Mouse (Mus musculus): ENCODE measurements around the gene Gramd1a. TPM values are rescaled to one million over a fixed set of nuclear protein-coding genes. Genes with fewer than 3 reads are reported as not detected.
A peak's percentile ranks its signal among the peaks of the same experiment; 100 is the strongest.

The Gramd1a gene
- polyA plus RNA-seq, 1 experiment from 2014 or later = 11.9 TPM

DNA sequence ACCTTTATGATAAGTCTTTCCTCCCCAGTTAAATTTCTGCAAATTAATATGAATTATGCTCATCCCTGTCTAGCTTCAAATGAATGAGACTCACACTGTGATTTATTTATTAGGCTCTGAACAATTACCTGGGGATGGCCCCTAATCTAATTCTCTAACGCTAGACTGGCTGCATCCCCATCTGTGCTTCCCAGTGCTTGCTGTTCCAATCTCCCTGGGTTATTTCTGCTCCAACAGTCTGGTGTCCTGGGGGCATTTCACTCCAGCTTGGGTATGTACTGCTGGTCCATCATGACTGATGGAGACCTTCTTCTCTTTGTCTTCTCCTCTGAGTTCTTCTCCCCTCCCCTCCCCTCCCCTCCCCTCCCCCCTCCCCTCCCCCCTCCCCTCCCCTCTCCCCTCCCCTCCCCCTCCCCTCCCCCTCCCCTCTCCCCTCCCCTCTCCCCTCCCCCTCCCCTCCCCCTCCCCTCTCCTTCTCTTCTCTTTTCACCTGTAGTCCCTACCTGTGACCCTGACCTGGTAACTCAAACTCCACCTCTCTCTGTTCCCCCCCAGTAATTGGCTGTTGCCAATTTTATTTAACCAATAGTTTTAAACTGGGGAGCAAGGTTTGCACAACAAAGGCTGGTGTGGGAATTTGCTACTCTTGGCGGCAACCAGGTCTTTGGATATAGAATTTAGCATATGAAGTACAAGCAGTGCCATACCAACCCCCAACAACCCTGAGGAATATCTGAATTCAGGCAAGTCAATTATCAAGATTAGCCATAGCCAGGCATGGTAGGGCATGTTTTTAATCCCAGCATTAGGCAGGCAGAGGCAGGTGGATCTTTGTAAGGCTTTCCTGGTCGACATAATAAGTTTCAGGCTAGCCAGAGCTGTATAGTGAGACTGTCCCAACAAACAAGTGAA lies 8.2 kb upstream of the Gramd1a start:
- no peaks in the 10 kb centered on the region for H3K36me3 ChIP-seq (replicated peaks)
- H3K27ac ChIP-seq (replicated peaks) = no peak overlapping the region
- no peak for ATAC-seq (ENCODE audit: insufficient read depth)
- H3K4me2 ChIP-seq = no peak overlapping the region
- 41% methylated on average over 3 of the region's 3 CpGs for WGBS (ENCODE audit: insufficient replicate concordance)
- no peaks in the 10 kb centered on the region for H3K9me3 ChIP-seq (replicated peaks)
- peaks cover 6% of the 10 kb centered on the region; the same call in 1 of the 2 replicates for H3K4me1 ChIP-seq (replicated peaks)
- no peaks in the 10 kb centered on the region for H3K27me3 ChIP-seq
- no peak overlapping the region for H3K4me3 ChIP-seq (replicated peaks)
- H3K9ac ChIP-seq = no peak overlapping the region

GRCm38 (mm10) chr7:31162324-31162723 lies 6.6 kb upstream of the Gramd1a start:
- Histone ChIP-seq H3K27ac (replicated peaks) (no peak overlapping the region), H3K4me1 (replicated peaks) (peaks cover 6% of the 10 kb centered on the region; the same call in 1 of the 2 replicates), H3K9ac (no peak overlapping the region), H3K4me3 (replicated peaks) (no peak overlapping the region), H3K27me3 (no peaks in the 10 kb centered on the region), H3K9me3 (replicated peaks) (no peaks in the 10 kb centered on the region), H3K4me2 (no peak overlapping the region), H3K36me3 (replicated peaks) (no peaks in the 10 kb centered on the region)
- no peak for ATAC-seq (ENCODE audit: insufficient read depth)
- 61% methylated on average over 11 of the region's 11 CpGs for WGBS (ENCODE audit: insufficient replicate concordance)

DNA sequence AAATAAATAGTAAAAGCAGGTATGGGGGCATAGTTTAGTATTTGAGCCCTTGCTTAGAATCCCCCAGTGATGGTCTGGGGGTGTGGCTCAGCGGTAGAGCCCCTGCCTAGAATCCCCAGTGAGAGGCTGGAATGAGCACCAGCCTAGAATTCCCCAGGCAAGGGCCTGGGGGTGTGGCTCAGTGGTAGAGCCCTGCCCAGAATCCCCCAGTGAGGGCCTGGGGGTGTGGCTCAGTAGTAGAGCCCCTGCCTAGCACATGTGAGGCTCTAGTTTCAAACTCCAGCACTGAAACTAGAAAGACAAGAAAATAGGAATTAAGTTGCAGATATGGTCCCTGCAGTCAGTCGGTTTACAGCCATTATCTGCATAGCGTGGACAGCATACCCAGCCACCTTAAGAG lies 6.1 kb upstream of the Gramd1a start:
- ATAC-seq (ENCODE audit: insufficient read depth) = no peak
- 36% methylated on average over 3 of the region's 3 CpGs for WGBS (ENCODE audit: insufficient replicate concordance)
- Histone ChIP-seq H3K4me2 (no peak overlapping the region), H3K4me1 (replicated peaks) (peaks cover 6% of the 10 kb centered on the region; the same call in 1 of the 2 replicates), H3K9me3 (replicated peaks) (no peaks in the 10 kb centered on the region), H3K4me3 (replicated peaks) (no peak overlapping the region), H3K27ac (replicated peaks) (no peak overlapping the region), H3K27me3 (no peaks in the 10 kb centered on the region), H3K9ac (no peak overlapping the region), H3K36me3 (replicated peaks) (no peaks in the 10 kb centered on the region)

GRCm38 (mm10) chr7:31161246-31161645 lies 5.5 kb upstream of the Gramd1a start:
- H3K4me1 ChIP-seq (replicated peaks) = peaks cover 6% of the 10 kb centered on the region; the same call in 1 of the 2 replicates

GRCm38 (mm10) chr7:31160763-31161162 lies 5.1 kb upstream of the Gramd1a start:
- Histone ChIP-seq H3K4me2 (no peak overlapping the region), H3K27me3 (no peaks in the 10 kb centered on the region), H3K9ac (no peak overlapping the region), H3K36me3 (replicated peaks) (no peaks in the 10 kb centered on the region), H3K4me3 (replicated peaks) (no peak overlapping the region), H3K4me1 (replicated peaks) (peaks cover 6% of the 10 kb centered on the region; the same call in 1 of the 2 replicates), H3K27ac (replicated peaks) (no peak overlapping the region), H3K9me3 (replicated peaks) (no peaks in the 10 kb centered on the region)
- ATAC-seq (ENCODE audit: insufficient read depth) = 0 out of 2 replicates have a peak, but pooled peaks have one; percentile 25
- 18% methylated on average over 5 of the region's 5 CpGs for WGBS (ENCODE audit: insufficient replicate concordance)

More at GRCm38 (mm10) chr7:31161246-31161645, 5.5 kb upstream of the Gramd1a start:
- Histone ChIP-seq H3K9me3 (replicated peaks) (no peaks in the 10 kb centered on the region), H3K4me3 (replicated peaks) (no peak overlapping the region), H3K36me3 (replicated peaks) (no peaks in the 10 kb centered on the region), H3K9ac (no peak overlapping the region), H3K27me3 (no peaks in the 10 kb centered on the region), H3K27ac (replicated peaks) (no peak overlapping the region), H3K4me2 (no peak overlapping the region)
- 36% methylated on average over 3 of the region's 3 CpGs for WGBS (ENCODE audit: insufficient replicate concordance)
- ATAC-seq (ENCODE audit: insufficient read depth) = no peak

DNA sequence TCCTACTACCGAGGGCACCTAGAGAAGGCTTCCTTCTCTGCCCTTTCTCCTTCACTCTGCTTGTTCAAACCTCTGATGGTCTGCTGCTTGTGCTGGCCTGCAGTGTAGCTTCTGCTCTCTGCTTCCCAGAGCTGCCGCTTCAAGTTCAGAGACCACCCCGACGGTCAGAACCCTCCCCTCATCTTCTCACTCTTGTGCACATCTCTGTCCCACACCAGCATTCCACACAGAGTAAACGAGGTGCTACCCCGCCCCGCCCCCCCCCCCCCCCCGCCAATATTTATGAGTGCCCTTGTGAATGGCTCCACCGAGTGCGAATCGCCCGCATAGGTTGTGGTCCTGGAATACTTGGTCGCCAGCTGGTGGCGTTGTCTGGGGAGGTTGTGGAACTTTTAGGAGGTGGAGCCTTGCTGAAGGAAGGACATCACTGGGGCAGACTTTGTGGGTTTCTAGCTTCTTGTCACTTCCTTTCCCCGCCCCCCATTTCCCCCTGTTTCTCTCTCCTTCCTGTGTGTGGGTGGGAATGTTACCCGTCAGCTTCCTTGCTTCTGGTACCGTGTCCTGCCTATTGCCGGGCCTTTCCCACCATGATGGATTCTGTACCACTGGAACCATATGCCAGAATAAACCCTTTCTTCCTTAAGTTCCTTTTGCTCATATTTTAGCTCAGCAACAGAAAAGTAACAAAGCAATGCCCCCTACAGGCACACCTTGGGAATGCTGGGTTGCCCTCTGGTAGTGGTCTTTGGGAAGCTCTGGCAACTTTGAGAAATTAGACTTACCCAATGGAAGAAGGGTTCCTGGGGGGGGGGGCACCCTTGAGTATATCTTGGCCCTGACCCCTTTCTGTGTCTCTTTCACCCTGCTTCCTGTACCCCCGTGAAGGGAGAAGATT lies 585 bp upstream of the Gramd1a start:
- 0 out of 2 replicates have a peak, but pooled peaks have one; percentile 21 for ATAC-seq (ENCODE audit: insufficient read depth)
- Histone ChIP-seq H3K9me3 (replicated peaks) (no peaks in the 10 kb centered on the region), H3K36me3 (replicated peaks) (no peaks in the 10 kb centered on the region), H3K4me3 (replicated peaks) (no peak overlapping the region; the same call in 1 of the 2 replicates), H3K27ac (replicated peaks) (peak overlapping the region; percentile 72), H3K27me3 (no peaks in the 10 kb centered on the region), H3K4me2 (peak overlapping the region; percentile 49), H3K4me1 (replicated peaks) (peaks cover 22% of the 10 kb centered on the region), H3K9ac (no peak overlapping the region)
- 8% methylated on average over 19 of the region's 19 CpGs for WGBS (ENCODE audit: insufficient replicate concordance)

DNA sequence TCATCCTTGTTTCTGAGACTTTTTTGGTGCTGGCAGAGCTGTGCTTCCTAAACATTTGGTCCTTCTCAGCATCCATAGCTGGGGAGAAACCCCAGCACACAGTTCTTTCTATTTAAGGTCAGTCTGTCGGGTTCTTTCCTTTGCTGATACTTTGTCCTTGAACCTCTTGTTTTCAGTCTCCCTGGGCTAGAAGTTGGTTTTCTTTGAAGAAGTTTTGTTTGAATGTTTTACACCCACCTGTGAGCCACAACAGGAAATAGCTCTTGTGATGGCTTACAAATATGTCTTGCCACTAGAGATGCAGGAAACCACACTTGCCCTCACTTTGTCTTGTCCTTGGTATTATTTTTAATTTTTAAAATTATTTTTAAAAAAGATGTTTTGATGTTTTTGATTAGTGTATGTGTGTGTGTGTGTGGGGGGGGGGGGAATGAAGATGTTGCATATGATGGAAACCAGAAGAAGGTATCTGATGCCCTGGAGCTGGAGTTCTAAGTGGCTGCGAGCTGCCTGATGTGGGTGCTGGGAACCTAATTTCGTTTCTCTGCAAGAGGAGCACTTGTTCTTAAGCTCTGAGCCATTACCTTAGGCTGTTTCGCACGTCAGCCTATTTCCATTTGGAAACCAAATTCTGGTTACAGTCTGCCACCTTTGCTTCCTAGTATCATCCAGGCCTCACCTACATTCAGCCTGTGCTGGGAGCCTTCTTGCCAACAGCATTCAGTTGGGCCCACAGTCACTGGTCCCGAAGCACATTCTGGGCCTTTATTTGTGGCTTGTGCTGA lies 2.0 kb downstream of the Gramd1a start:
- H3K27ac ChIP-seq (replicated peaks) = no peak overlapping the region
- peaks cover 40% of the 10 kb centered on the region for H3K4me1 ChIP-seq (replicated peaks)
- 64% methylated on average over 6 of the region's 6 CpGs for WGBS (ENCODE audit: insufficient replicate concordance)
- H3K9ac ChIP-seq = no peak overlapping the region
- H3K4me3 ChIP-seq (replicated peaks) = no peak overlapping the region
- no peak for ATAC-seq (ENCODE audit: insufficient read depth)
- H3K4me2 ChIP-seq = no peak overlapping the region
- H3K36me3 ChIP-seq (replicated peaks) = no peaks in the 10 kb centered on the region
- no peaks in the 10 kb centered on the region for H3K27me3 ChIP-seq
- no peaks in the 10 kb centered on the region for H3K9me3 ChIP-seq (replicated peaks)

DNA sequence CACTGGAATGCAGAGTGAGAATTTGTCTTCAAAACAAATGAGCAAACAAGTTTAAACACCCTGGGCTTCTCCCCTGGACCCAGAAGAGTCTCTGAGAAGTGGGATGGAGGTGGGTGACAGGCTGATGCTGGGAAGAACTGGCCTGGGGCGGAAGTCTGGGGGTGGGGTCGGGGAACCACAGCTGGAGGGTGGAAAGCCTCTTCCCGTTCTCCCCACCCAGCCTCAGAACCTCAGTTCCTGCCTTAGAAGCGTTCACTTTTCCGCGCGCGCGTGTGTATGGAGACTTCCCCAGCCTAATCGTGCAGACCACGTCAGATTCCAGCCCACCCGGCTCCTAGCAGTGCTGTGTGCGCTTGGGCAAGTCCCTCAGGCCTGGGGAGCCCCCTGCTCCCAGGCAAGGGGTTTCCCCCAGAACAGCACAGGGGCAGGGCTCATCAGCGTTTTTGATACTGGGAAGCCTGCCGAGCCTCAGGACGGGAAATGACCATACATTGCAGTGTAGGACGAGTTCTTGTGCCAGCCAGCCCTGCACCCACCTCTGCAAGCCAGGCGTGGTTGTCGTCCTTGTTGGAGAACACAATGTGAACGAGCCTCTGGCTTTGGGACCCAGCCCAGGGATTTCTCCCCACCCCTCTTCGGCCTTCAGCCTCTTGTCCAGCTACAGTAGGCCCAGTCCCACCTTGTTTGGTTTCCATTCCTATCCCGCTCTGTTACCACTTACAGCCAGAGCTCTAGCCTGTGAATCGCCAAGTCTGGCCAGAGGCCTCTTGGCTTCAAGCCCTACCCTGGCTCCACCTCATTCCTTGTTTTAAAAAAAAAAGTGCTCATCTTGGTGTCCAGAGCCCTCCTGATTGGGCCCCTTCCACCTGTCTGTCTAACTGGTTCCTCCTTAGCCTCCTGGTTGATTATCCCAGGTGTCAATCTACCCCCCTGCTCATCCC lies 4.1 kb downstream of the Gramd1a start:
- Histone ChIP-seq H3K9me3 (replicated peaks) (no peaks in the 10 kb centered on the region), H3K4me1 (replicated peaks) (peaks cover 59% of the 10 kb centered on the region), H3K4me2 (peak overlapping the region; percentile 77), H3K36me3 (replicated peaks) (no peaks in the 10 kb centered on the region), H3K27me3 (no peaks in the 10 kb centered on the region), H3K27ac (replicated peaks) (peak overlapping the region; percentile 77), H3K4me3 (replicated peaks) (peak overlapping the region; percentile 69), H3K9ac (peak overlapping the region; percentile 72)
- ATAC-seq (ENCODE audit: insufficient read depth) = peak; percentile 45
- 10% methylated on average over 23 of the region's 23 CpGs for WGBS (ENCODE audit: insufficient replicate concordance)

DNA sequence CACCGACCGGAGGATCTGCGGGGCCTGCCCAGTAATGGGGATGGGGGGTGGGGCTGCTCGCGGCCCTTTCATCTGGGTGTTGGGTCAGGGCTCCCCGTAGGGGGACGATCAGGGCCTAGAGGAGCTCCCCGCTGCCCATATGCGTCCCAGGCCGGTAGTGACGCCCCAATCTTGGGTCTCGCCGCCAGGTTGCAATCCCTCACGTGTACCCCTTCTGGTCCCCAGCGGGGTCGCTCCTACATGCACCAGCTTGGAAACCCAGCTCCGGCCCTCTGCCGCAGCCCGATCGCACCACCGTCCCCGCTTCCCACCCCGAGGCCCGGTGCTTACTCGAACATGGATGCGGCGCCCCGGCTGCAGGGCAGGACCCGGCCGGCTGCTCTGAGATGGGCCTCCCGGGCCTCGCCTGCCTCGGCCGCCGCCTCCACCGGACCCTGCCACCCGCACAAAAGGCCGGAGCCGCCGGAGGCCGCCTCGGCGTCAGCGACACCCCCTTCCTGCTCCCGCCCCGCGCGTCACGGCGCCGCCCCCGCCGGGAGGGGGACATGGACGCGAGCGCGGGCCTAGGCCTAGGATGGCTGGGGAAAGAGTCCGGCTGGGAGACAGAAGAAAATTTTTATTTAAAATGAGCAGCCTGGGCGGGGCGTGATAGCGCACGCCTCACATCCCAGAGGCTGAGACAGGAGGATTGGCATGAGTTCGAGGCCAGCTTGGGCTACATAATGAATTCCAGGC lies 5.0 kb downstream of the Gramd1a start:
- Histone ChIP-seq H3K4me1 (replicated peaks) (peaks cover 68% of the 10 kb centered on the region), H3K9me3 (replicated peaks) (no peaks in the 10 kb centered on the region), H3K9ac (peak overlapping the region; percentile 72), H3K36me3 (replicated peaks) (no peaks in the 10 kb centered on the region), H3K4me2 (peak overlapping the region; percentile 77), H3K27me3 (no peaks in the 10 kb centered on the region), H3K27ac (replicated peaks) (peak overlapping the region; percentile 77), H3K4me3 (replicated peaks) (peak overlapping the region; percentile 69)
- under 1% methylated on average over 62 of the region's 63 CpGs for WGBS (ENCODE audit: insufficient replicate concordance)
- ATAC-seq (ENCODE audit: insufficient read depth) = peak; percentile 77
